ENCODE assay signal across 16 mouse cellular contexts in genomic region chr1:152455275-152456243, GRCm38 (mm10). TPM values are rescaled to one million over a fixed set of nuclear protein-coding genes. Genes with fewer than 3 reads are reported as not detected.
DNase-seq lines count a peak whose midpoint lies in the region; ATAC-seq and TF ChIP-seq lines count a peak whose summit lies in the region.
"Had no signal": no experiment of that assay in that cellular context is flagged by ENCODE, and none has a peak within 500 bp of the region (broad histone marks: within the 10 kb centered on the region; RNA-seq: fewer than 3 reads in every experiment).

No protein-coding gene starts in this region.

- H3K27me3 ChIP-seq in heart, adult 2 months (ENCODE audit: control insufficient read depth, insufficient read depth, low read length), result no peaks in the 10 kb centered on the region
- no peaks in the 10 kb centered on the region for H3K27me3 ChIP-seq in heart, embryonic 10.5 days (ENCODE audit: insufficient read depth, poor library complexity, severe bottlenecking)
- H3K27me3 ChIP-seq in forebrain, embryonic 14.5 days (replicated peaks; ENCODE audit: control insufficient read depth, insufficient read depth, low read length), result no peaks in the 10 kb centered on the region
- H3K27me3 ChIP-seq in limb, embryonic 13.5 days, result no peaks in the 10 kb centered on the region
- H3K27me3 ChIP-seq in kidney, embryonic 14.5 days (ENCODE audit: control insufficient read depth, insufficient read depth, low read length), result no peaks in the 10 kb centered on the region
- H3K27me3 ChIP-seq: heart, embryonic 13.5 days; Patski had no signal

- H3K79me2 ChIP-seq in heart, adult 2 months (replicated peaks; ENCODE audit: control insufficient read depth, insufficient read depth, low read length), result no peaks in the 10 kb centered on the region; the same call in 1 of the 2 replicates

- TF ChIP-seq CTCF in heart, adult 2 months (IDR thresholded peaks at IDR 0.05), result no peak

- H3K9me3 ChIP-seq in heart, embryonic 10.5 days, result no peaks in the 10 kb centered on the region
- H3K9me3 ChIP-seq in forebrain, embryonic 14.5 days (replicated peaks; ENCODE audit: control insufficient read depth, low read length), result no peaks in the 10 kb centered on the region
- H3K9me3 ChIP-seq in limb, embryonic 13.5 days, result no peaks in the 10 kb centered on the region
- no peaks in the 10 kb centered on the region for H3K9me3 ChIP-seq in kidney, embryonic 14.5 days (ENCODE audit: control insufficient read depth, low read length)
- H3K9me3 ChIP-seq: heart, embryonic 13.5 days; megakaryocyte, embryonic 14.5 days had no signal

- H3K36me3 ChIP-seq in heart, adult 2 months (ENCODE audit: control insufficient read depth, insufficient read depth, low read length), result peaks cover 10% of the 10 kb centered on the region
- H3K36me3 ChIP-seq in heart, embryonic 10.5 days, result no peaks in the 10 kb centered on the region
- H3K36me3 ChIP-seq in forebrain, embryonic 14.5 days (ENCODE audit: control insufficient read depth, insufficient read depth, low read length), result no peaks in the 10 kb centered on the region
- no peaks in the 10 kb centered on the region for H3K36me3 ChIP-seq in limb, embryonic 13.5 days
- H3K36me3 ChIP-seq in kidney, embryonic 14.5 days (ENCODE audit: control insufficient read depth, insufficient read depth, low read length), result no peaks in the 10 kb centered on the region
- H3K36me3 ChIP-seq: heart, embryonic 13.5 days had no signal

- WGBS in heart, adult 2 months, result 59% methylated on average over 10 of the region's 10 CpGs
- 80% methylated on average over 10 of the region's 10 CpGs for WGBS in heart, embryonic 10.5 days
- 62% methylated on average over 10 of the region's 10 CpGs for WGBS in forebrain, embryonic 14.5 days
- 71% methylated on average over 10 of the region's 10 CpGs for WGBS in limb, embryonic 13.5 days
- WGBS in kidney, embryonic 14.5 days, result 88% methylated on average over 10 of the region's 10 CpGs

- peak overlapping the region; percentile 28; the same call in 1 of the 2 replicates for H3K27ac ChIP-seq in heart, adult 2 months
- no peak overlapping the region for H3K27ac ChIP-seq in heart, embryonic 10.5 days
- no peak overlapping the region for H3K27ac ChIP-seq in forebrain, embryonic 14.5 days (ENCODE audit: low read depth, low read length)
- peak overlapping the region; percentile 39; the same call in 1 of the 2 replicates for H3K27ac ChIP-seq in limb, embryonic 13.5 days
- no peak overlapping the region for H3K27ac ChIP-seq in kidney, embryonic 14.5 days (ENCODE audit: low read depth, low read length)
- H3K27ac ChIP-seq: heart, embryonic 13.5 days; liver, embryonic 14.5 days had no signal

- no peak overlapping the region for H3K9ac ChIP-seq in heart, adult 2 months (ENCODE audit: low read depth, low read length)
- no peak overlapping the region for H3K9ac ChIP-seq in forebrain, embryonic 14.5 days (ENCODE audit: low read length)
- H3K9ac ChIP-seq in limb, embryonic 13.5 days, result no peak overlapping the region
- H3K9ac ChIP-seq in kidney, embryonic 14.5 days (ENCODE audit: low read depth, low read length), result no peak overlapping the region
- H3K9ac ChIP-seq: heart, embryonic 13.5 days; liver, embryonic 14.5 days had no signal

- no peak overlapping the region for H3K4me2 ChIP-seq in forebrain, embryonic 14.5 days (ENCODE audit: low read length)
- H3K4me2 ChIP-seq in limb, embryonic 13.5 days (replicated peaks), result no peak overlapping the region
- no peak overlapping the region for H3K4me2 ChIP-seq in kidney, embryonic 14.5 days (replicated peaks; ENCODE audit: low read depth, low read length)
- H3K4me2 ChIP-seq: heart, embryonic 13.5 days had no signal

- intact Hi-C loops in heart, adult 2 months (cut with DNase I), result loop anchor here (5.0 kb wide), 2 partner anchors 38 to 58 kb away; partner anchors contain the start of gene Colgalt2

- peaks cover 17% of the 10 kb centered on the region for H3K4me1 ChIP-seq in heart, adult 2 months (ENCODE audit: control insufficient read depth, insufficient read depth, low read length)
- H3K4me1 ChIP-seq in heart, embryonic 10.5 days, result peaks cover 19% of the 10 kb centered on the region
- H3K4me1 ChIP-seq in forebrain, embryonic 14.5 days (ENCODE audit: control insufficient read depth, insufficient read depth, low read length), result peaks cover 11% of the 10 kb centered on the region
- peaks cover 11% of the 10 kb centered on the region for H3K4me1 ChIP-seq in limb, embryonic 13.5 days
- H3K4me1 ChIP-seq in kidney, embryonic 14.5 days (ENCODE audit: control insufficient read depth, insufficient read depth, low read length), result no peaks in the 10 kb centered on the region
- H3K4me1 ChIP-seq: megakaryocyte, embryonic 14.5 days had no signal

- H3K4me3 ChIP-seq in heart, adult 2 months, result no peak overlapping the region
- no peak overlapping the region for H3K4me3 ChIP-seq in heart, embryonic 10.5 days
- no peak overlapping the region for H3K4me3 ChIP-seq in forebrain, embryonic 14.5 days (ENCODE audit: low read depth, low read length)
- no peak overlapping the region for H3K4me3 ChIP-seq in limb, embryonic 13.5 days
- no peak overlapping the region for H3K4me3 ChIP-seq in kidney, embryonic 14.5 days (ENCODE audit: low read length)
- H3K4me3 ChIP-seq: heart, embryonic 13.5 days; megakaryocyte, embryonic 14.5 days had no signal

- DNase-seq in heart, adult 2 months, result no peak
- no peak for DNase-seq in heart, embryonic 10.5 days (ENCODE audit: low spot score)
- peak; percentile 70 for DNase-seq in Muller cell, postnatal 12 days (ENCODE audit: inconsistent ontology term)
- peak; percentile 39 for DNase-seq in forebrain, embryonic 14.5 days (ENCODE audit: low spot score)
- no peak for DNase-seq in left cerebral cortex, adult 9 months (ENCODE audit: low spot score in 2 of 2)
- no peak for DNase-seq in right cerebral cortex, postnatal 14 days
- DNase-seq: adrenal gland, adult 8-10 months; kidney, postnatal 25 days had no signal

- ATAC-seq in forebrain, embryonic 14.5 days, result no peak; the same call in 1 of the 2 replicates
- ATAC-seq in limb, embryonic 13.5 days (ENCODE audit: low FRiP score, low read depth), result no peak
- ATAC-seq in kidney, embryonic 14.5 days (ENCODE audit: low FRiP score, low TSS enrichment), result no peak
- ATAC-seq: CD4-positive, CD25-positive, alpha-beta regulatory T cell, adult 4 months; Patski had no signal

- TF ChIP-seq POLR2A in heart, adult 2 months (IDR thresholded peaks at IDR 0.05; ENCODE audit: insufficient read depth, low read depth, low read length), result no peak

- no peak for TF ChIP-seq EP300 in heart, adult 2 months (IDR thresholded peaks at IDR 0.05; ENCODE audit: insufficient read depth, low read depth, low read length)

RNA-seq across cellular contexts. Expression of gene Colgalt2, which starts 55.9 kb away (rescaled TPM):
- 1 to 10 TPM; 3.3 to 4.1 TPM for total RNA-seq in heart, adult 2 months (2021)
- 5.3 and 7.0 TPM in 2 replicates for polyA plus RNA-seq in heart, adult 2 months (2012; rRNA removed)
- 2.4 and 4.3 TPM in 2 replicates for polyA plus RNA-seq in heart, embryonic 10.5 days (2016; fragmentation: Nextera tagmentation; extraction: Ambion mirVana)
- 2.6 and 2.7 TPM in 2 replicates for polyA plus RNA-seq in forebrain, embryonic 14.5 days (2014; fragmentation: Nextera tagmentation; extraction: Ambion mirVana)
- 6.7 and 7.2 TPM in 2 replicates for polyA plus RNA-seq in limb, embryonic 13.5 days (2015; fragmentation: Nextera tagmentation; extraction: Ambion mirVana)
- polyA plus RNA-seq in kidney, embryonic 14.5 days (2014; fragmentation: Nextera tagmentation; extraction: Ambion mirVana), result 1.0 and 1.3 TPM in 2 replicates
- total RNA-seq: common myeloid progenitor, adult 5-6 weeks had no signal
- polyA plus RNA-seq: CD4-positive, CD25-positive, alpha-beta regulatory T cell, adult 4 months; Patski had no signal

Comparison
In these comparisons a context has a peak if more than half of its experiments do, and no peak if none do; other contexts are left out.
1. H3K27ac ChIP-seq: peak in heart, adult 2 months (single experiment) and limb, embryonic 13.5 days (single experiment); none in heart, embryonic 10.5 days (single experiment), forebrain, embryonic 14.5 days (single experiment) and kidney, embryonic 14.5 days (single experiment).
2. DNase-seq: peak in Muller cell, postnatal 12 days (single experiment) and forebrain, embryonic 14.5 days (single experiment); none in heart, adult 2 months (0 of 2), heart, embryonic 10.5 days (single experiment), left cerebral cortex, adult 9 months (0 of 2) and right cerebral cortex, postnatal 14 days (single experiment).